Mouse (Mus musculus) gastrocnemius, postnatal 25 days (tissue): ENCODE data around the gene Ddx1. TPM values are rescaled to one million over a fixed set of nuclear protein-coding genes. Genes with fewer than 3 reads are reported as not detected.

ENCODE experiments used
- total RNA-seq, 2 experiments: library from RNA; stranded (reverse); gene quantifications; 1 replicate in 1 of 2; 2 replicates in 1 of 2; pipeline ENCODE4 v1.2.3; 2021

The Ddx1 gene
- total RNA-seq, 2 experiments from 2014 or later, result 99.4 to 101 TPM

Other genes with a start within 250 kb of the Ddx1 start
- gene Nbas, start 19.9 kb upstream of the Ddx1 start, total RNA-seq, result 10 to 100 TPM; 15.8 to 17.2 TPM